Mouse (Mus musculus) lung, postnatal 0 days (tissue): ENCODE results near the gene Cnga2. TPM values are rescaled to one million over a fixed set of nuclear protein-coding genes. Genes with fewer than 3 reads are reported as not detected.
"Not testable (repeated sequence)": the region's sequence is repeated elsewhere in the genome, so short reads cannot be mapped to it uniquely, and the experiment has no call there.

ENCODE experiments used
- ATAC-seq: fragments of 200-750 bp; cut with Nextera tagmentation; 2 replicates; pipeline ENCODE4 v1.8.0; 2017; ENCODE audit warnings: moderate library complexity
- DNase-seq: peaks from one replicate; pipeline ENCODE4 v3.0.0-alpha.2; 2016; ENCODE audit warnings: low spot score
- H3K27ac ChIP-seq: fragments of 300-500 bp; sonication (generic); 2 replicates; pipeline ENCODE4 v1.5.1; 2014; ENCODE audit warnings: antibody characterized with exemption, mild to moderate bottlenecking, low read length, mixed read lengths
- H3K27me3 ChIP-seq: fragments of 300-500 bp; sonication (generic); replicated peaks from 2 replicates; pipeline ENCODE4 v1.6.1; 2014; ENCODE audit warnings: low read length, mixed read lengths; ENCODE audit not compliant: insufficient read depth
- H3K36me3 ChIP-seq: fragments of 300-500 bp; sonication (generic); 2 replicates; pipeline ENCODE4 v1.6.1; 2014; ENCODE audit warnings: low read length, mixed read lengths; ENCODE audit not compliant: insufficient read depth
- H3K4me1 ChIP-seq: fragments of 300-500 bp; sonication (generic); 2 replicates; pipeline ENCODE4 v1.6.1; 2014; ENCODE audit warnings: antibody characterized with exemption, low read depth, low read length, mixed read lengths; ENCODE audit not compliant: insufficient read depth
- H3K4me2 ChIP-seq: fragments of 300-500 bp; sonication (generic); replicated peaks from 2 replicates; pipeline ENCODE4 v1.6.1; 2014; ENCODE audit warnings: low read depth, mild to moderate bottlenecking, low read length, moderate library complexity, mixed read lengths
- H3K4me3 ChIP-seq: fragments of 300-500 bp; sonication (generic); 2 replicates; pipeline ENCODE4 v1.5.1; 2014; ENCODE audit warnings: low read depth, low read length
- H3K9ac ChIP-seq: fragments of 300-500 bp; sonication (generic); replicated peaks from 2 replicates; pipeline ENCODE4 v1.6.1; 2014; ENCODE audit warnings: low read depth, mild to moderate bottlenecking
- H3K9me3 ChIP-seq: fragments of 300-500 bp; sonication (generic); 2 replicates; pipeline ENCODE4 v1.6.1; 2016; ENCODE audit warnings: low read length, mixed read lengths
- CTCF ChIP-seq: IDR thresholded peaks from 2 replicates; pipeline ENCODE4 v1.5.1; 2016; ENCODE audit warnings: antibody characterized with exemption, mild to moderate bottlenecking
- EP300 ChIP-seq: IDR thresholded peaks from 2 replicates; pipeline ENCODE4 v1.6.1; 2016; ENCODE audit warnings: antibody characterized with exemption, mild to moderate bottlenecking, control low read depth
- WGBS: fragments of 180-500 bp; shearing (Covaris S2); extraction: QIAGEN DNeasy Blood & Tissue Kit; methylation state at CpG from one replicate; pipeline ENCODE4 v1.1.7; 2014; 5-methylcytosine and 5-hydroxymethylcytosine counted together
- polyA plus RNA-seq: library from polyadenylated mRNA; unstranded; fragments of >200 nt; fragmentation: Nextera tagmentation; extraction: Ambion mirVana; gene quantifications from 2 replicates; pipeline ENCODE4 v1.2.1, GENCODE M21; 2015

Gene Cnga2
- polyA plus RNA-seq, 1 experiment from 2014 or later = 0.91 TPM

- no peak for ATAC-seq
- H3K4me3 ChIP-seq = no peak overlapping the region
- H3K4me1 ChIP-seq = no peaks in the 10 kb centered on the region
- no peaks in the 10 kb centered on the region for H3K9me3 ChIP-seq
- WGBS = 78% methylated on average over 6 of the region's 6 CpGs
- H3K4me2 ChIP-seq = no peak overlapping the region
- TF ChIP-seq CTCF (no peak), EP300 (no peak)
- no peak overlapping the region for H3K27ac ChIP-seq
- H3K36me3 ChIP-seq = no peaks in the 10 kb centered on the region
- DNase-seq = no peak
- no peaks in the 10 kb centered on the region for H3K27me3 ChIP-seq
- no peak overlapping the region for H3K9ac ChIP-seq
Measured at GRCm38 (mm10) chrX:71968816-71969215, 22.8 kb upstream of the Cnga2 start.

DNA sequence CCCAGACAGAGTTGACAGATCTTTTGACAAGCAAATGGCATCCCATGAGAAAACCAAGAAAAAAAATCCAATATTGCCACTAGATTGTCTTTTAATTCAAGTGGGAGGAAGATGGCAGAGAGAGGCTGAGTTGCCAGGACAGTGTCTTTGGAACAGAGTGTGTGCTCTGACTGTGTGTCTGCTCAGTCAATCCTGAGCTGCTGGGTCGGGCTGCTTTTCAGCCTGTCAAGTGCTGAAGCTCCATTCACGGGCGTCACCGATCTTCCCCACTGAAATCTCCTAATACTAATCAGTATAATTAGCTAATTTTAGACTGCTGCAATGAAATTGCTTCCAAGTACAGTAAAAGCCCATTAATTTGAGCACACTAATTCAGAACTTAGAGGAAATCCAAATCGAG is 20.3 kb upstream of the Cnga2 start:
- no peaks in the 10 kb centered on the region for H3K4me1 ChIP-seq
- no peak overlapping the region for H3K4me2 ChIP-seq
- no peaks in the 10 kb centered on the region for H3K9me3 ChIP-seq
- H3K36me3 ChIP-seq = no peaks in the 10 kb centered on the region
- TF ChIP-seq EP300 = no peak
- no peak for TF ChIP-seq CTCF
- ATAC-seq (no peak), DNase-seq (no peak)
- H3K27ac ChIP-seq = no peak overlapping the region
- no peak overlapping the region for H3K9ac ChIP-seq
- H3K27me3 ChIP-seq = no peaks in the 10 kb centered on the region
- WGBS = 71% methylated on average over 5 of the region's 5 CpGs
- H3K4me3 ChIP-seq = no peak overlapping the region

DNA sequence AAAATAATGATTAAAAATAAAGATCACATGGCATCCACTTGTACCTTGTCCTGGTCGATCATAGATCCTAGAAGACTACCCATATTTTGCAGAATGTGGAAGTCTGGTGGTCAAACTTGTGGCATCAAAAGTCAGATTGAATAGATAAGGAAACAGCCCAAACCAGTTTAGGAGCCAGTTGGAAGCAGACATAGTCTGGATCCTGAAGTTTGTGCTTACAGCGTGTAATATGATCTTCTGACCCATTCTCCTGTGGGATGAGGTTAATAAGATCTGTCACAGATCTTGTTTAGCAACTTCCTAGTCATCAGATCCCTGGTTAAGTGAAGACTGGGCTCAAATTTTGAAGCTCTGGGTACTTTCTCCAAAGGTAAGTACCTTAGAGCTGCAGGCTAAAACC is 19.0 kb upstream of the Cnga2 start, which contains the start of gene Fate1:
Fate1 (plus strand) TSS at position 301 of the 400 bp plus-strand sequence.
- TF ChIP-seq EP300 (no peak), CTCF (no peak)
- DNase-seq (no peak), ATAC-seq (no peak)
- H3K27me3 ChIP-seq = no peaks in the 10 kb centered on the region
- H3K9me3 ChIP-seq = no peaks in the 10 kb centered on the region
- H3K27ac ChIP-seq = no peak within 1 kb of the TSS
- H3K4me2 ChIP-seq = no peak within 1 kb of the TSS
- H3K9ac ChIP-seq = no peak within 1 kb of the TSS
- no peaks in the 10 kb centered on the region for H3K4me1 ChIP-seq
- WGBS = 66% methylated on average over 2 of the region's 2 CpGs
- no peak within 1 kb of the TSS for H3K4me3 ChIP-seq
- no peaks in the 10 kb centered on the region for H3K36me3 ChIP-seq

- H3K9me3 ChIP-seq, H3K9ac ChIP-seq, H3K27me3 ChIP-seq, H3K27ac ChIP-seq, H3K4me1 ChIP-seq, H3K4me2 ChIP-seq, H3K36me3 ChIP-seq, DNase-seq, ATAC-seq, H3K4me3 ChIP-seq: not testable (repeated sequence)
Measured at GRCm38 (mm10) chrX:71977681-71978080, 14.0 kb upstream of the Cnga2 start.

- TF ChIP-seq CTCF (no peak), EP300 (no peak)
- DNase-seq = peak; percentile 62
- Histone ChIP-seq H3K9me3 (no peaks in the 10 kb centered on the region), H3K9ac (no peak overlapping the region), H3K36me3 (no peaks in the 10 kb centered on the region), H3K27me3 (no peaks in the 10 kb centered on the region), H3K27ac (no peak overlapping the region), H3K4me2 (no peak overlapping the region), H3K4me1 (no peaks in the 10 kb centered on the region), H3K4me3 (no peak overlapping the region)
- 33% methylated on average over 3 of the region's 3 CpGs for WGBS
- ATAC-seq = peak; percentile 41
Measured at GRCm38 (mm10) chrX:71980443-71980842, 11.2 kb upstream of the Cnga2 start.

DNA sequence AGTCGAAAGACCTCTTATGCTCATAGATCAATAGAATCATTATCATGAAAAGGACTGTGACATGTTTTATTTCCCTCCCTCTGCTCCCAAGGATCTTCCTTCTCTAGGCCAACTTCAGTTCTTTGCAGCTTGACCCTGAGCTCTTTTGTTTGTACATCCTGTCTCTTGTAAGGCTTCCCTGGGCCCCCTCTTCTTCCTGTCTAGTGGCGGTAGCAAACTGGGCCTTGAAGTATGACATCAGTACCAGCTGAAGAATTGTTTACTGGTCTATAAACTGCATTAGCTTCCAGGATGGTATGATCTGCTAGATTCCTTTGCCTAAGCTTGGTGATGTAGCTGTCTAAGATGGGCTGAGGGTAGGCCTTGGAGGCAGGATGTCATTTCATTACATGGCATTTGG is 10.3 kb upstream of the Cnga2 start:
- Histone ChIP-seq H3K4me2 (no peak overlapping the region), H3K9me3 (no peaks in the 10 kb centered on the region), H3K36me3 (no peaks in the 10 kb centered on the region), H3K27me3 (no peaks in the 10 kb centered on the region), H3K9ac (no peak overlapping the region), H3K4me3 (no peak overlapping the region), H3K27ac (no peak overlapping the region), H3K4me1 (no peaks in the 10 kb centered on the region)
- peak; percentile 37 for DNase-seq
- 66% methylated on average over 2 of the region's 2 CpGs for WGBS
- TF ChIP-seq CTCF = no peak
- peak; percentile 63 for TF ChIP-seq EP300
- ATAC-seq = peak; percentile 50

DNA sequence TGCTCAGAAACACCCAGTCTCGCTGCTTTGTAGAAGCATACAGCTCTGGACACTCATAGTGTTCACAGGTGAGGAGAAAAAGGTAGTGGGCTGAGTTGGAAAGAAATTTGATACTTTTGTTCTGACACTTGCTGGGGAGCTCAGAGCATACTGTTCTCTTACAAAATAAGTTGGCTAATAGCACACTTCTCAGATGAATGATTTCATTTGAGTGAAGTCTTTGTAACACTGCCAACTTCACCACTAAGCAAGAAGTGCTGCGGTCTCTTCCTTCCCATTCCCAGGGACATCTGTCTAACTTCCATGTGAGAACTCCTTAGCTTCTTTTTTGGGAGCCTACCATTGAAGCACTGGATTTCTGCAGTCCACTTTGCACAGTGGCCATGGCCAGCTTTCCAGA is 8.4 kb upstream of the Cnga2 start:
- Histone ChIP-seq H3K4me1 (no peaks in the 10 kb centered on the region), H3K9ac (no peak overlapping the region), H3K36me3 (no peaks in the 10 kb centered on the region), H3K9me3 (no peaks in the 10 kb centered on the region), H3K27ac (no peak overlapping the region), H3K4me2 (no peak overlapping the region), H3K4me3 (no peak overlapping the region), H3K27me3 (no peaks in the 10 kb centered on the region)
- DNase-seq (peak; percentile 61), ATAC-seq (peak; percentile 58)
- no peak for TF ChIP-seq CTCF
- no peak for TF ChIP-seq EP300
- whole genome bisulfite sequencing = 13% methylated on average over 2 of the region's 2 CpGs
